Mouse (Mus musculus) G1E (cell line): ENCODE data around the gene Gm8909.

Experiments used
- CTCF ChIP-seq: IDR thresholded peaks from 2 replicates; pipeline ENCODE4 v1.5.1; 2012; ENCODE audit warnings: low read depth, low read length, inconsistent platforms, mixed read lengths
- GATA1 ChIP-seq: IDR thresholded peaks from 2 replicates; pipeline ENCODE4 v1.6.1; 2012; ENCODE audit warnings: borderline replicate concordance, low read length, inconsistent platforms, mixed read lengths
- GATA2 ChIP-seq: IDR thresholded peaks from 2 replicates; pipeline ENCODE4 v1.6.1; 2012; ENCODE audit warnings: low read depth, low read length, inconsistent platforms, borderline replicate concordance
- POLR2AphosphoS5 ChIP-seq: IDR thresholded peaks from 2 replicates; pipeline ENCODE4 v1.6.1; 2012; ENCODE audit warnings: low read depth, low read length, inconsistent platforms; ENCODE audit not compliant: insufficient replicate concordance
- TAL1 ChIP-seq: conservative IDR thresholded peaks from 2 replicates; pipeline ENCODE4 v1.6.1; 2012; ENCODE audit warnings: low read depth, low read length, inconsistent platforms, mixed read lengths

DNA sequence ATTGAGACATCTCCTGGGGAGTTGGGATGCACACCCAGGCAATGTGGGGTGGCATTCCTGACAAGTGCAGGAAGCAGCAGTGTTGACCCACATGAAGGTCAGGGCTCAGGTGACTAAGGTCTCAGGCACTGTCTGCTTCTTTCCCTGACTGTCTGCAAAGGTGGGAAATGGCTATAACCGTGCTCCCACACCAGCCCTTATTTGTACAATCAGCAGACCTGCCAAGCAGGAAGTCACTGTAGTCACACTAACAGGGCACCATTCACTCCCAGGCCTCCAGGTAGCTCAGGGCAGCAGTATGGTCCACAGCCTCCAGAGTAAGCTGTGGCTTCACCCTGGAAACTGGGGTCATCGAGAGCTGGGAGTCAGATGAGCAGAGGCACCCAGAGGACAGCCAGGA, 24.0 kb upstream of the Gm8909 start:
- TF ChIP-seq CTCF (no peak), GATA1 (no peak), TAL1 (no peak), POLR2AphosphoS5 (no peak), GATA2 (no peak)
